Comparison of ENCODE assay signal across 9 mouse cellular contexts in the genomic region with DNA sequence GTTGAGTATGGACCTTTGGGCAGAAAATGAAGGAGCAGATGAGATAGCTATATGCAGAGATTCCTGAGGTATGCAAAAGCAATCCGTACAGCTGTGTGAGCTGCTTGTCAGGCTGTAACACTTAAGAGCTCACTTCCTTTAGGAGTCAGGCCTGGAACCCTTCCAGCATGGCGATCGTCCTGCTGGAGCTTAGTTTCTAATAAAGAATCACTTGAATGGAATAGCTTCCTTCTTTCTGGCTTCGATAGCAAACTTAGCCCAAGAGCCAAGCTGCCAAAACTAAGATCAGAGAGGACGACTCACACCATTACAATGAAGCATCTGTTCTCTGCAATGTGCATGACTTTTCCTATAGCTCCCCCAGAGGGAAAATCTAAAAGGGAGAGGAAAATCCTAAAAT.
A peak's percentile ranks its signal among the peaks of the same experiment; 100 is the strongest.
DNase-seq lines count a peak whose midpoint lies in the region; ATAC-seq and TF ChIP-seq lines count a peak whose summit lies in the region.
"Had no signal": no experiment of that assay in that cellular context is flagged by ENCODE, and none has a peak within 500 bp of the region (broad histone marks: within the 10 kb centered on the region; RNA-seq: fewer than 3 reads in every experiment).

No protein-coding gene starts in this region.

- H3K9me3 ChIP-seq in hindbrain, embryonic 16.5 days (ENCODE audit: control insufficient read depth, low read length) = no peaks in the 10 kb centered on the region
- no peaks in the 10 kb centered on the region for H3K9me3 ChIP-seq in hindbrain, embryonic 12.5 days (replicated peaks)
- H3K9me3 ChIP-seq in midbrain, embryonic 14.5 days (ENCODE audit: control insufficient read depth, low read length) = no peaks in the 10 kb centered on the region
- H3K9me3 ChIP-seq in midbrain, embryonic 10.5 days (replicated peaks) = no peaks in the 10 kb centered on the region
- H3K9me3 ChIP-seq in embryonic facial prominence, embryonic 13.5 days = no peaks in the 10 kb centered on the region
- H3K9me3 ChIP-seq: G1E had no signal

- H3K4me1 ChIP-seq in hindbrain, embryonic 16.5 days (ENCODE audit: control insufficient read depth, insufficient read depth, low read depth, low read length) = no peaks in the 10 kb centered on the region
- no peaks in the 10 kb centered on the region for H3K4me1 ChIP-seq in hindbrain, embryonic 12.5 days
- no peaks in the 10 kb centered on the region for H3K4me1 ChIP-seq in midbrain, embryonic 14.5 days (ENCODE audit: control insufficient read depth, insufficient read depth, low read length)
- H3K4me1 ChIP-seq in midbrain, embryonic 10.5 days = no peaks in the 10 kb centered on the region
- H3K4me1 ChIP-seq in embryonic facial prominence, embryonic 13.5 days = no peaks in the 10 kb centered on the region
- no peaks in the 10 kb centered on the region for H3K4me1 ChIP-seq in kidney, adult 2 months (ENCODE audit: control insufficient read depth, insufficient read depth, low read length)

- no peak overlapping the region for H3K9ac ChIP-seq in hindbrain, embryonic 16.5 days (ENCODE audit: low read depth, low read length)
- no peak overlapping the region for H3K9ac ChIP-seq in hindbrain, embryonic 12.5 days
- H3K9ac ChIP-seq in midbrain, embryonic 14.5 days (replicated peaks; ENCODE audit: low read length) = no peak overlapping the region
- no peak overlapping the region for H3K9ac ChIP-seq in embryonic facial prominence, embryonic 13.5 days

- TF ChIP-seq CTCF in kidney, adult 2 months (conservative IDR thresholded peaks at IDR 0.05; ENCODE audit: insufficient read depth, insufficient read length, low read depth, low read length) = no peak

- no peak overlapping the region for H3K4me3 ChIP-seq in hindbrain, embryonic 16.5 days (ENCODE audit: low read length)
- H3K4me3 ChIP-seq in hindbrain, embryonic 12.5 days = no peak overlapping the region
- no peak overlapping the region for H3K4me3 ChIP-seq in midbrain, embryonic 14.5 days (replicated peaks; ENCODE audit: low read depth, low read length)
- H3K4me3 ChIP-seq in midbrain, embryonic 10.5 days = no peak overlapping the region
- H3K4me3 ChIP-seq in embryonic facial prominence, embryonic 13.5 days = no peak overlapping the region
- no peak overlapping the region for H3K4me3 ChIP-seq in kidney, adult 2 months (ENCODE audit: insufficient read depth, low read depth, low read length)

- no peak overlapping the region for H3K27ac ChIP-seq in hindbrain, embryonic 16.5 days (ENCODE audit: low read depth, low read length)
- no peak overlapping the region for H3K27ac ChIP-seq in hindbrain, embryonic 12.5 days
- H3K27ac ChIP-seq in midbrain, embryonic 14.5 days (replicated peaks; ENCODE audit: low read depth, low read length) = no peak overlapping the region
- H3K27ac ChIP-seq in midbrain, embryonic 10.5 days (replicated peaks) = no peak overlapping the region
- no peak overlapping the region for H3K27ac ChIP-seq in embryonic facial prominence, embryonic 13.5 days
- no peak overlapping the region for H3K27ac ChIP-seq in kidney, adult 2 months (ENCODE audit: insufficient read depth, low read depth, low read length)

- H3K4me2 ChIP-seq in hindbrain, embryonic 16.5 days (ENCODE audit: low read length) = no peak overlapping the region
- H3K4me2 ChIP-seq in hindbrain, embryonic 12.5 days (replicated peaks) = no peak overlapping the region
- no peak overlapping the region for H3K4me2 ChIP-seq in midbrain, embryonic 14.5 days (ENCODE audit: low read length)
- H3K4me2 ChIP-seq in embryonic facial prominence, embryonic 13.5 days = 0 out of 2 replicates have a peak overlapping the region, but pooled peaks have one; percentile 7

- 50% methylated on average over 5 of the region's 5 CpGs for WGBS in hindbrain, embryonic 16.5 days
- 60% methylated on average over 5 of the region's 5 CpGs for WGBS in hindbrain, embryonic 12.5 days
- WGBS in midbrain, embryonic 14.5 days = 54% methylated on average over 5 of the region's 5 CpGs
- 75% methylated on average over 5 of the region's 5 CpGs for WGBS in midbrain, embryonic 10.5 days
- 34% methylated on average over 5 of the region's 5 CpGs for WGBS in embryonic facial prominence, embryonic 13.5 days
- 50% methylated on average over 5 of the region's 5 CpGs for WGBS in kidney, adult 2 months

- peak; percentile 67; the same call in 1 of the 2 replicates for ATAC-seq in hindbrain, embryonic 16.5 days
- no peak for ATAC-seq in hindbrain, embryonic 12.5 days (ENCODE audit: low FRiP score)
- no peak for ATAC-seq in midbrain, embryonic 14.5 days (ENCODE audit: low FRiP score, low TSS enrichment)
- ATAC-seq in embryonic facial prominence, embryonic 13.5 days (ENCODE audit: insufficient number of reproducible peaks, insufficient read depth, low FRiP score, low TSS enrichment, low read depth) = no peak
- no peak for ATAC-seq in granulocyte monocyte progenitor cell, adult 5-6 weeks (replicated peaks; ENCODE audit: poor library complexity, severe bottlenecking)

- no peaks in the 10 kb centered on the region for H3K36me3 ChIP-seq in hindbrain, embryonic 16.5 days (ENCODE audit: control insufficient read depth, insufficient read depth, low read length)
- no peaks in the 10 kb centered on the region for H3K36me3 ChIP-seq in hindbrain, embryonic 12.5 days
- no peaks in the 10 kb centered on the region for H3K36me3 ChIP-seq in midbrain, embryonic 14.5 days (ENCODE audit: control insufficient read depth, insufficient read depth, low read length)
- no peaks in the 10 kb centered on the region for H3K36me3 ChIP-seq in midbrain, embryonic 10.5 days
- H3K36me3 ChIP-seq in embryonic facial prominence, embryonic 13.5 days = no peaks in the 10 kb centered on the region
- no peaks in the 10 kb centered on the region for H3K36me3 ChIP-seq in kidney, adult 2 months (ENCODE audit: control insufficient read depth, insufficient read depth, low read length)
- H3K36me3 ChIP-seq: G1E had no signal

- no peak for TF ChIP-seq POLR2A in kidney, adult 2 months (IDR thresholded peaks at IDR 0.05; ENCODE audit: low read depth, low read length)

- peak; percentile 50 for DNase-seq in midbrain, embryonic 14.5 days
- no peak for DNase-seq in midbrain, embryonic 10.5 days (ENCODE audit: low spot score)
- DNase-seq in right cerebral cortex, postnatal 10 days (ENCODE audit: low spot score in 2 of 2) = peak; percentile 30 to 37
- DNase-seq in kidney, adult 2 months = no peak

- no peaks in the 10 kb centered on the region; the same call in 1 of the 2 replicates for H3K27me3 ChIP-seq in hindbrain, embryonic 16.5 days (replicated peaks; ENCODE audit: control insufficient read depth, insufficient read depth, low read length)
- H3K27me3 ChIP-seq in hindbrain, embryonic 12.5 days = no peaks in the 10 kb centered on the region
- no peaks in the 10 kb centered on the region for H3K27me3 ChIP-seq in midbrain, embryonic 14.5 days (ENCODE audit: control insufficient read depth, insufficient read depth, low read length)
- no peaks in the 10 kb centered on the region for H3K27me3 ChIP-seq in midbrain, embryonic 10.5 days (ENCODE audit: low read depth, poor library complexity, severe bottlenecking)
- H3K27me3 ChIP-seq in embryonic facial prominence, embryonic 13.5 days = no peaks in the 10 kb centered on the region; the same call in 1 of the 2 replicates
- H3K27me3 ChIP-seq in kidney, adult 2 months (replicated peaks; ENCODE audit: control insufficient read depth, insufficient read depth, low read length) = no peaks in the 10 kb centered on the region

Comparison
In these comparisons a context has a peak if more than half of its experiments do, and no peak if none do; other contexts are left out.
1. DNase-seq: peak in midbrain, embryonic 14.5 days (single experiment) and right cerebral cortex, postnatal 10 days (2 of 2); none in midbrain, embryonic 10.5 days (single experiment) and kidney, adult 2 months (single experiment).